In the genomic region with DNA sequence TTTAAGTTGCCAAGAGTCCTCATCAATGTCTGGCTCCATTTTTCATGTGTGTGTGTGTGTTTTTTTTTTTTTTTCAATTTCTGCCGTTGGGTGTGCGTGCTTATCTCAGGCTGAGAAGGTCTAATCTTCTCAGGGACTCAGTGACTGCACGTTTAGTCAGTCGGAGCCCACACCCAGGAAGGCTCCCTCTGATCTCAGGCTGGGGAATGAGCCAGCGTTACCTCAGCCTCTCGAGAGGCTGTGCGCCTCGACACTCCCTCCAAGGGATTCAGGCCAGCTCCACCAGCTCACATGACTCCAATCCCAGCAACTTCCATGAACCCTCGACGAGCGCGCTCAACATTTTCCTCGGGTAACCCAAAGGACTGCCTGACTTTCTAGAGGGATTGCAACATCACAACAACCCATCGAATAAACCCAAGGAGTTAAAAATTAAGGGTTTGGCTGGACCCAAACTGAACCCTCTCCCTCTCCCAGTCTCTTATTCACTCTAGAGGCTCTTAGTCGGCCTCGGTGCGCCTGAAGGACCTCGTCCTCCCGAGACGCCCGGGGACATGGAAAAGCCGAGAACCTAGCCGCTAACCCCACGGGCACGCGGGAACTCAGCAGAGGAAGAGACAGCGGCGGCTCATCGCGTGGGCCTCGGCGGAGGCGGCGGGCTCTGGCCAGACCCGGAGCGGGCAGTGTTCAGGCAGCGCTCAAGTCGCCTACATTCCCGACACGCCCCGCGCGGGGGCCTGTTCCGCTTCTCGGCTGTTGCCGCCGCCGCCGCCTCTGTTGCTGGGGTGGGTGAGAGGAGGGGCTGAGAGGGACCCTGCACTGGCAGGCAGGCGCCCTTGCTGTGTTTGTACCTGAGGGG, we compare ENCODE assay signal across 8 mouse cellular contexts. TPM values are rescaled to one million over a fixed set of nuclear protein-coding genes. Genes with fewer than 3 reads are reported as not detected.
DNase-seq lines count a peak whose midpoint lies in the region; ATAC-seq and TF ChIP-seq lines count a peak whose summit lies in the region.

A gene (plus strand): TSS at position 737 of the 859 bp plus-strand sequence.

- H3K9me3 ChIP-seq in ES-Bruce4 (replicated peaks; ENCODE audit: control insufficient read depth, insufficient read depth, low read length, poor library complexity, severe bottlenecking) = no peaks in the 10 kb centered on the region
- no peaks in the 10 kb centered on the region for H3K9me3 ChIP-seq in forebrain, embryonic 13.5 days (replicated peaks)
- no peaks in the 10 kb centered on the region for H3K9me3 ChIP-seq in liver, postnatal 0 days (ENCODE audit: low read length)
- H3K9me3 ChIP-seq in neural tube, embryonic 14.5 days (ENCODE audit: control insufficient read depth, low read length) = no peaks in the 10 kb centered on the region

- peak; percentile 92 to 94 for DNase-seq in heart, postnatal 10 days
- DNase-seq in large intestine, adult 2 months (ENCODE audit: low read depth, low spot score) = peak; percentile 79
- peak; percentile 93 for DNase-seq in liver, postnatal 0 days
- peak; percentile 94 for DNase-seq in testis, postnatal 10 days (ENCODE audit: low spot score)

- under 1% methylated on average over 49 of the region's 50 CpGs for WGBS in forebrain, embryonic 13.5 days
- WGBS in large intestine, adult 2 months = under 1% methylated on average over 50 of the region's 50 CpGs
- 0% methylated on average over 35 of the region's 50 CpGs for WGBS in liver, postnatal 0 days (ENCODE audit: insufficient replicate concordance)
- WGBS in neural tube, embryonic 14.5 days = under 1% methylated on average over 40 of the region's 50 CpGs

- intact Hi-C loops in heart, postnatal 10 days (cut with DNase I) = loop anchor here (1.0 kb wide), 1 partner anchor 18 kb away; no protein-coding TSS in a partner anchor

- peak within 1 kb of the TSS; percentile 77 for H3K4me2 ChIP-seq in forebrain, embryonic 13.5 days
- peak within 1 kb of the TSS; percentile 88 for H3K4me2 ChIP-seq in liver, postnatal 0 days (ENCODE audit: low read depth, low read length)
- peak within 1 kb of the TSS; percentile 78 for H3K4me2 ChIP-seq in neural tube, embryonic 14.5 days (ENCODE audit: low read depth, low read length)

- TF ChIP-seq CTCF in ES-Bruce4 (IDR thresholded peaks at IDR 0.05; ENCODE audit: low read depth, low read length) = no peak
- 0 out of 2 replicates have a peak, but pooled peaks have one; percentile 3 for TF ChIP-seq CTCF in liver, postnatal 0 days (IDR thresholded peaks at IDR 0.05; ENCODE audit: low read depth)

- H3K4me3 ChIP-seq in ES-Bruce4 (ENCODE audit: low read depth, low read length) = peak within 1 kb of the TSS; percentile 97
- peak within 1 kb of the TSS; percentile 79 for H3K4me3 ChIP-seq in forebrain, embryonic 13.5 days
- H3K4me3 ChIP-seq in liver, postnatal 0 days (ENCODE audit: low read depth, low read length) = peak within 1 kb of the TSS; percentile 95
- H3K4me3 ChIP-seq in neural tube, embryonic 14.5 days (ENCODE audit: low read depth, low read length) = peak within 1 kb of the TSS; percentile 78

- ATAC-seq in cerebellum, adult (ENCODE audit: insufficient number of reproducible peaks, low FRiP score, low TSS enrichment) = peak; percentile 95
- ATAC-seq in forebrain, embryonic 13.5 days = peak; percentile 98
- peak; percentile 92 for ATAC-seq in liver, postnatal 0 days
- ATAC-seq in neural tube, embryonic 14.5 days (ENCODE audit: low read depth) = peak; percentile 99

- peak within 1 kb of the TSS; percentile 91 for H3K27ac ChIP-seq in ES-Bruce4 (ENCODE audit: insufficient read depth, low read length)
- peak within 1 kb of the TSS; percentile 88 for H3K27ac ChIP-seq in forebrain, embryonic 13.5 days
- peak within 1 kb of the TSS; percentile 99 for H3K27ac ChIP-seq in liver, postnatal 0 days (ENCODE audit: low read depth)
- H3K27ac ChIP-seq in neural tube, embryonic 14.5 days (ENCODE audit: low read depth, low read length) = peak within 1 kb of the TSS; percentile 94

- peak within 1 kb of the TSS; percentile 92 for H3K9ac ChIP-seq in ES-Bruce4 (ENCODE audit: low read depth, poor library complexity, severe bottlenecking)
- peak within 1 kb of the TSS; percentile 93 for H3K9ac ChIP-seq in forebrain, embryonic 13.5 days
- peak within 1 kb of the TSS; percentile 98 for H3K9ac ChIP-seq in liver, postnatal 0 days (replicated peaks)
- H3K9ac ChIP-seq in neural tube, embryonic 14.5 days (replicated peaks; ENCODE audit: low read depth, low read length) = peak within 1 kb of the TSS; percentile 94

- TF ChIP-seq POLR2A in ES-Bruce4 (IDR thresholded peaks at IDR 0.05; ENCODE audit: insufficient read depth, low read length) = peak; percentile 57

- no peak for TF ChIP-seq EP300 in ES-Bruce4 (IDR thresholded peaks at IDR 0.05; ENCODE audit: insufficient read depth, low read depth, low read length)
- TF ChIP-seq EP300 in liver, postnatal 0 days (IDR thresholded peaks at IDR 0.05; ENCODE audit: low read depth) = peak; percentile 75

- no peaks in the 10 kb centered on the region for H3K27me3 ChIP-seq in ES-Bruce4 (ENCODE audit: control insufficient read depth, insufficient read depth, low read length, poor library complexity, severe bottlenecking)
- no peaks in the 10 kb centered on the region for H3K27me3 ChIP-seq in forebrain, embryonic 13.5 days
- H3K27me3 ChIP-seq in liver, postnatal 0 days (ENCODE audit: insufficient read depth, low read length) = no peaks in the 10 kb centered on the region
- no peaks in the 10 kb centered on the region for H3K27me3 ChIP-seq in neural tube, embryonic 14.5 days (ENCODE audit: control insufficient read depth, insufficient read depth, low read length)

- no peaks in the 10 kb centered on the region for H3K36me3 ChIP-seq in ES-Bruce4 (ENCODE audit: control insufficient read depth, insufficient read depth, low read length, poor library complexity, severe bottlenecking)
- no peaks in the 10 kb centered on the region for H3K36me3 ChIP-seq in forebrain, embryonic 13.5 days (ENCODE audit: poor library complexity, severe bottlenecking)
- H3K36me3 ChIP-seq in liver, postnatal 0 days (replicated peaks; ENCODE audit: insufficient read depth, low read length) = no peaks in the 10 kb centered on the region
- no peaks in the 10 kb centered on the region for H3K36me3 ChIP-seq in neural tube, embryonic 14.5 days (ENCODE audit: control insufficient read depth, insufficient read depth, low read length)

- H3K4me1 ChIP-seq in ES-Bruce4 (ENCODE audit: control insufficient read depth, insufficient read depth, low read length) = no peaks in the 10 kb centered on the region
- H3K4me1 ChIP-seq in forebrain, embryonic 13.5 days = peaks cover 18% of the 10 kb centered on the region
- peaks cover 29% of the 10 kb centered on the region for H3K4me1 ChIP-seq in liver, postnatal 0 days (ENCODE audit: insufficient read depth)
- H3K4me1 ChIP-seq in neural tube, embryonic 14.5 days (ENCODE audit: control insufficient read depth, insufficient read depth, low read length) = peaks cover 21% of the 10 kb centered on the region

RNA-seq across cellular contexts. Expression of the gene that starts here (rescaled TPM):
- polyA plus RNA-seq in ES-Bruce4 (2011; ENCODE audit: insufficient read depth, insufficient read length, low read depth, missing spikeins) = 56.6 and 71.3 TPM in 2 replicates
- polyA plus RNA-seq in forebrain, embryonic 13.5 days (2015; fragmentation: Nextera tagmentation; extraction: Ambion mirVana) = 108 and 113 TPM in 2 replicates
- 10 to 100 TPM; 37.7 to 40.5 TPM for total RNA-seq in heart, postnatal 10 days (2021)
- polyA plus RNA-seq in large intestine, adult 2 months (2012; rRNA removed) = 10.3 and 13.7 TPM in 2 replicates
- polyA plus RNA-seq in liver, postnatal 0 days (2015; fragmentation: Nextera tagmentation; extraction: Ambion mirVana) = 13.3 and 15.6 TPM in 2 replicates
- polyA plus RNA-seq in neural tube, embryonic 14.5 days (2014; fragmentation: Nextera tagmentation; extraction: Ambion mirVana) = 142 and 158 TPM in 2 replicates

Comparison
In these comparisons a context has a peak if more than half of its experiments do, and no peak if none do; other contexts are left out.
1. Peak in every context shown above with its lines: DNase-seq, ATAC-seq, H3K4me3 ChIP-seq and H3K27ac ChIP-seq.